Mouse (Mus musculus): Measurements from ENCODE around the gene Sept7. TPM values are rescaled to one million over a fixed set of nuclear protein-coding genes. Genes with fewer than 3 reads are reported as not detected.
"Not testable (repeated sequence)": the region's sequence is repeated elsewhere in the genome, so short reads cannot be mapped to it uniquely, and the experiment has no call there.

Sept7 gene
- polyA plus RNA-seq, 1 experiment from 2014 or later = 263 TPM

DNA sequence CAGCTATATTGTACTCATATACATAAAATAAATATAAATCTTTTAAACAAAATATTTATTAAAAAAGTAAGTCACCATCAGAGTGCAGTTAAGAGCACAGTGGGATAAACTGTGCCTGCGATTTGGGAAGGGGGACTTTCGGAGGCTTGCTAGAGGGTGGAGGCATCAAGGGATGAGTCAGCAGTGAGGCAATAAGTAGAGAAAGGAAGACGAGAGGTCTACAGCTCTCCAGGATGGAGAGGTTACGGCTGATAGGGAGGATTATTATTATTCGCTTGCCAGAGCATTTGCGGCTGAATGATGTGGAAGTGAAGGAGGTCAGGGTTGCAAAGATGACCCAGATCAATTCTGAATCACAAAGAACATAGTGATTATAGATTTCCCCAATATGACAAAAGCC is 22.5 kb upstream of the Sept7 start:
- Histone ChIP-seq H3K36me3 (ENCODE audit: control insufficient read depth, insufficient read depth, low read length) (no peaks in the 10 kb centered on the region), H3K4me3 (ENCODE audit: low read depth, low read length) (no peak overlapping the region), H3K4me1 (ENCODE audit: control insufficient read depth, insufficient read depth, low read length) (no peaks in the 10 kb centered on the region), H3K9me3 (ENCODE audit: control insufficient read depth, low read length) (no peaks in the 10 kb centered on the region), H3K9ac (replicated peaks; ENCODE audit: low read depth, low read length) (no peak overlapping the region), H3K27ac (ENCODE audit: low read depth, low read length) (no peak overlapping the region), H3K27me3 (ENCODE audit: control insufficient read depth, insufficient read depth, low read length) (no peaks in the 10 kb centered on the region), H3K4me2 (ENCODE audit: low read depth, low read length) (no peak overlapping the region)
- WGBS = 88% methylated on average over 6 of the region's 6 CpGs
- ATAC-seq (ENCODE audit: low read depth) = no peak

DNA sequence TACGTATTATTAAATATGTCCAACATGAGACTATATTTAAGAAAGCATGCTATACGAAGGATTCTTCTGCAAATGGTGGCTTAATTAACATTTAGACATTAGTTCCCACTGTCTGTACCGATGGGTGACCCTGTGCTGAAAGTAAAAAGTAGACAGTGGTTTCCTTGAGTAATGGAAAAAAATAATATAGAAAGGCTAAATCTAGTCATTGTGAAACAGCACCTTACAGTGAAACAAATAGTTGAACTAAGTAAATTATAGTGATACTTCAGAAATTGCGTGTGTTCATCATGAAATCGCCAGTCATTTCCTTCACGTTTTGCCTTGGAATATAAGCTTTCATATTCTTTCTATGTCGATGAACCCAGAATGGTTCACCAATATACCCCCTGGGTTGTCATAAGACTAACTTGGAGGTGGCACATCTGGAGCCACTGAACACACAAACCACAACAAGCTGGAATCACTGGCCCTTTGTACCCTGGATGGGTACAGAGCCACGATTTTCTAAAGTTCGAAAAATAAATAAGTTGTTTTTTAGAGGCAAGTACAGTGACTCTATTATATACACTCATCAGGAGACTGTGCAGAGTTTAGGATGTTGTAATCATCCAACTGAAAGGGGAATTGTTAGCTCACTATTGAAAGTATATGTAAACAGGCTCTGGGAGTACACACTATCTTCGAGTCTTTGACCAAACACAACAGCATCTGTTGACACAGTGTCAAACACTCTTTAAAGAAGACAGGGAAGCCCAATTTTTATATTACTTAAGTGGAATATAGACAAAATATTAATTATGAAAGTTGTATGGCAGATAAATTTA is 21.8 kb upstream of the Sept7 start:
- Histone ChIP-seq H3K4me1 (ENCODE audit: control insufficient read depth, insufficient read depth, low read length) (no peaks in the 10 kb centered on the region), H3K4me2 (ENCODE audit: low read depth, low read length) (no peak overlapping the region), H3K36me3 (ENCODE audit: control insufficient read depth, insufficient read depth, low read length) (no peaks in the 10 kb centered on the region), H3K9ac (replicated peaks; ENCODE audit: low read depth, low read length) (no peak overlapping the region), H3K9me3 (ENCODE audit: control insufficient read depth, low read length) (no peaks in the 10 kb centered on the region), H3K4me3 (ENCODE audit: low read depth, low read length) (no peak overlapping the region), H3K27ac (ENCODE audit: low read depth, low read length) (no peak overlapping the region), H3K27me3 (ENCODE audit: control insufficient read depth, insufficient read depth, low read length) (no peaks in the 10 kb centered on the region)
- no peak for ATAC-seq (ENCODE audit: low read depth)
- WGBS = 89% methylated on average over 10 of the region's 10 CpGs

DNA sequence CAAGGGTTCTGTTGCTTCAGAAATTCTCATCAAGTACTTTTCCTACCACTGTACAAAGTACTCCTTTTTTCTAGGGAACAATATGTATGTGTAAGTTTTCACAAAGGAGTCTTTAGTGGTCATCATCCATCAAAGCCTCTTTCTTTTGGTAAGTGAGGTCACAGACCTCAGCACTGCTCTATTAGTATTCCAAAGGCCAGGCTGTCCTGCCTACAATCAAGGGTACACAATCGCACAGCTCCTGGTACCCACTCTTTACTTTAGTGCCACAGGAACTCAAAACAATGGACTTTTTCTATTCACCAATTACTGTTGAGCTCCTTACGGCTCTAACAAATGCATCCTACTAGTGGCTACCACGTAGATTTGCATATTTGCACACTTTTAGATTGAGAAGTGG is 11.2 kb upstream of the Sept7 start:
- Histone ChIP-seq H3K4me2 (ENCODE audit: low read depth, low read length) (no peak overlapping the region), H3K4me3 (ENCODE audit: low read depth, low read length) (no peak overlapping the region), H3K27ac (ENCODE audit: low read depth, low read length) (no peak overlapping the region), H3K9me3 (ENCODE audit: control insufficient read depth, low read length) (no peaks in the 10 kb centered on the region), H3K27me3 (ENCODE audit: control insufficient read depth, insufficient read depth, low read length) (no peaks in the 10 kb centered on the region), H3K36me3 (ENCODE audit: control insufficient read depth, insufficient read depth, low read length) (no peaks in the 10 kb centered on the region), H3K9ac (replicated peaks; ENCODE audit: low read depth, low read length) (no peak overlapping the region), H3K4me1 (ENCODE audit: control insufficient read depth, insufficient read depth, low read length) (no peaks in the 10 kb centered on the region)
- no peak for ATAC-seq (ENCODE audit: low read depth)
- WGBS = 32% methylated on average over 3 of the region's 3 CpGs

DNA sequence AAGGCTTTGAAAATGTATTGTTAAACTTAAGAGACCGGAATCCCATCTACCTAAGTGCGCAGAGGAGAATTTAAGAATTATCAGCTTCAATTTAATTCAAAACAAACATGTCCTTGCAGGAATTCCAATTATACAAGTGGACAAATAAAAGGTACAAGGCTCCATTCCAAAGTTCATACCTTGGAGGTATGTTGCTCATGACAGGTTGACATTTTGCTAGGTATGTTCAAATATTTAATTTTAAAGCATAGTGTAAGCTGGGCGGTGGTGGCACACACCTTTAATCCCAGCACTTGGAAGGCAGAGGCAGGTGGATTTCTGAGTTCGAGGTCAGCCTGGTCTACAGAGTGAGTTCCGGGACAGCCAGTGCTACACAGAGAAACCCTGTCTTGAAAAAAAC is 10.5 kb upstream of the Sept7 start:
- H3K27me3 ChIP-seq (ENCODE audit: control insufficient read depth, insufficient read depth, low read length); H3K9ac ChIP-seq (replicated peaks; ENCODE audit: low read depth, low read length); H3K9me3 ChIP-seq (ENCODE audit: control insufficient read depth, low read length); H3K4me1 ChIP-seq (ENCODE audit: control insufficient read depth, insufficient read depth, low read length); H3K4me3 ChIP-seq (ENCODE audit: low read depth, low read length); H3K27ac ChIP-seq (ENCODE audit: low read depth, low read length); H3K36me3 ChIP-seq (ENCODE audit: control insufficient read depth, insufficient read depth, low read length); ATAC-seq (ENCODE audit: low read depth); H3K4me2 ChIP-seq (ENCODE audit: low read depth, low read length): not testable (repeated sequence)
- 93% methylated on average over 5 of the region's 5 CpGs for WGBS

- H3K27me3 ChIP-seq (ENCODE audit: control insufficient read depth, insufficient read depth, low read length) = no peaks in the 10 kb centered on the region
- H3K27ac ChIP-seq (ENCODE audit: low read depth, low read length) = no peak overlapping the region
- ATAC-seq (ENCODE audit: low read depth) = no peak
- no peaks in the 10 kb centered on the region for H3K36me3 ChIP-seq (ENCODE audit: control insufficient read depth, insufficient read depth, low read length)
- no peak overlapping the region for H3K4me3 ChIP-seq (ENCODE audit: low read depth, low read length)
- H3K4me1 ChIP-seq (ENCODE audit: control insufficient read depth, insufficient read depth, low read length) = no peaks in the 10 kb centered on the region
- 96% methylated on average over 3 of the region's 3 CpGs for WGBS
- no peaks in the 10 kb centered on the region for H3K9me3 ChIP-seq (ENCODE audit: control insufficient read depth, low read length)
- H3K4me2 ChIP-seq (ENCODE audit: low read depth, low read length) = no peak overlapping the region
- H3K9ac ChIP-seq (replicated peaks; ENCODE audit: low read depth, low read length) = no peak overlapping the region
Measured at GRCm38 (mm10) chr9:25242266-25242665, 10.0 kb upstream of the Sept7 start.

GRCm38 (mm10) chr9:25243926-25244657 is 8.1 kb upstream of the Sept7 start:
- Histone ChIP-seq H3K4me3 (ENCODE audit: low read depth, low read length) (no peak overlapping the region), H3K4me2 (ENCODE audit: low read depth, low read length) (no peak overlapping the region), H3K4me1 (ENCODE audit: control insufficient read depth, insufficient read depth, low read length) (no peaks in the 10 kb centered on the region), H3K27ac (ENCODE audit: low read depth, low read length) (no peak overlapping the region), H3K9ac (replicated peaks; ENCODE audit: low read depth, low read length) (no peak overlapping the region), H3K27me3 (ENCODE audit: control insufficient read depth, insufficient read depth, low read length) (no peaks in the 10 kb centered on the region), H3K9me3 (ENCODE audit: control insufficient read depth, low read length) (no peaks in the 10 kb centered on the region), H3K36me3 (ENCODE audit: control insufficient read depth, insufficient read depth, low read length) (no peaks in the 10 kb centered on the region)
- 88% methylated on average over 4 of the region's 4 CpGs for WGBS
- ATAC-seq (ENCODE audit: low read depth) = no peak

GRCm38 (mm10) chr9:25245125-25245524 is 7.1 kb upstream of the Sept7 start:
- no peak overlapping the region for H3K9ac ChIP-seq (replicated peaks; ENCODE audit: low read depth, low read length)
- WGBS = 80% methylated on average over 4 of the region's 4 CpGs
- ATAC-seq (ENCODE audit: low read depth) = no peak
- H3K36me3 ChIP-seq (ENCODE audit: control insufficient read depth, insufficient read depth, low read length) = no peaks in the 10 kb centered on the region
- H3K27ac ChIP-seq (ENCODE audit: low read depth, low read length) = no peak overlapping the region
- H3K4me2 ChIP-seq (ENCODE audit: low read depth, low read length) = no peak overlapping the region
- H3K4me1 ChIP-seq (ENCODE audit: control insufficient read depth, insufficient read depth, low read length) = no peaks in the 10 kb centered on the region
- no peaks in the 10 kb centered on the region for H3K27me3 ChIP-seq (ENCODE audit: control insufficient read depth, insufficient read depth, low read length)
- H3K9me3 ChIP-seq (ENCODE audit: control insufficient read depth, low read length) = no peaks in the 10 kb centered on the region
- no peak overlapping the region for H3K4me3 ChIP-seq (ENCODE audit: low read depth, low read length)

DNA sequence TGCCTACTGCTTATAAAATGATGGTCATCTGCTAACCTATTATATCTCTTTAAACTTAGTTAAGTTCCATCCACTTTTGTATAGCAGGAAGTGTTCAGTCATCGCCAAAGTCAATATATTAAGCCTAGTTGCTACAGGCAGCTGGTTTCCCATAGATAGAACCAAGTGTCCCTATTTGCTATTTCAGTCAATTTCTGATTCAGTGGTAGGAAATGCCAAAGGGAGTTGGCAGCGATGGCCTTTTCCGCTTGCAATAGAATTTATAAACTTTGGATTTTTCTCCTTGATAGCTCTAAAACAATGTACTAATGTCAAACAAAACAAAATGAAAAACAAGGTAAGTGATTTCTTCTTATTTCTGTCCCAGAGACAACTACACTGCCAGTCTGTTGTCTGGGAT is 5.7 kb upstream of the Sept7 start:
- Histone ChIP-seq H3K27me3 (ENCODE audit: control insufficient read depth, insufficient read depth, low read length) (no peaks in the 10 kb centered on the region), H3K36me3 (ENCODE audit: control insufficient read depth, insufficient read depth, low read length) (no peaks in the 10 kb centered on the region), H3K9me3 (ENCODE audit: control insufficient read depth, low read length) (no peaks in the 10 kb centered on the region), H3K9ac (replicated peaks; ENCODE audit: low read depth, low read length) (no peak overlapping the region), H3K4me3 (ENCODE audit: low read depth, low read length) (no peak overlapping the region), H3K27ac (ENCODE audit: low read depth, low read length) (no peak overlapping the region), H3K4me1 (ENCODE audit: control insufficient read depth, insufficient read depth, low read length) (no peaks in the 10 kb centered on the region), H3K4me2 (ENCODE audit: low read depth, low read length) (no peak overlapping the region)
- 96% methylated on average over 3 of the region's 3 CpGs for WGBS
- no peak for ATAC-seq (ENCODE audit: low read depth)

GRCm38 (mm10) chr9:25251174-25251573 is 1.1 kb upstream of the Sept7 start:
- Histone ChIP-seq H3K27me3 (ENCODE audit: control insufficient read depth, insufficient read depth, low read length) (no peaks in the 10 kb centered on the region), H3K36me3 (ENCODE audit: control insufficient read depth, insufficient read depth, low read length) (no peaks in the 10 kb centered on the region), H3K9ac (replicated peaks; ENCODE audit: low read depth, low read length) (peak overlapping the region; percentile 96), H3K9me3 (ENCODE audit: control insufficient read depth, low read length) (no peaks in the 10 kb centered on the region), H3K4me2 (ENCODE audit: low read depth, low read length) (peak overlapping the region; percentile 76), H3K27ac (ENCODE audit: low read depth, low read length) (peak overlapping the region; percentile 99), H3K4me3 (ENCODE audit: low read depth, low read length) (peak overlapping the region; percentile 98), H3K4me1 (ENCODE audit: control insufficient read depth, insufficient read depth, low read length) (peaks cover 15% of the 10 kb centered on the region)
- WGBS = 12% methylated on average over 6 of the region's 6 CpGs
- no peak for ATAC-seq (ENCODE audit: low read depth)

Data from neural tube, embryonic 14.5 days (tissue).